Mouse (Mus musculus): Measurements from ENCODE around the gene Usp33. TPM values are rescaled to one million over a fixed set of nuclear protein-coding genes. Genes with fewer than 3 reads are reported as not detected.

Gene Usp33
- total and polyA plus RNA-seq, 2 experiments from 2014 or later: 70.7 to 83.3 TPM

DNA sequence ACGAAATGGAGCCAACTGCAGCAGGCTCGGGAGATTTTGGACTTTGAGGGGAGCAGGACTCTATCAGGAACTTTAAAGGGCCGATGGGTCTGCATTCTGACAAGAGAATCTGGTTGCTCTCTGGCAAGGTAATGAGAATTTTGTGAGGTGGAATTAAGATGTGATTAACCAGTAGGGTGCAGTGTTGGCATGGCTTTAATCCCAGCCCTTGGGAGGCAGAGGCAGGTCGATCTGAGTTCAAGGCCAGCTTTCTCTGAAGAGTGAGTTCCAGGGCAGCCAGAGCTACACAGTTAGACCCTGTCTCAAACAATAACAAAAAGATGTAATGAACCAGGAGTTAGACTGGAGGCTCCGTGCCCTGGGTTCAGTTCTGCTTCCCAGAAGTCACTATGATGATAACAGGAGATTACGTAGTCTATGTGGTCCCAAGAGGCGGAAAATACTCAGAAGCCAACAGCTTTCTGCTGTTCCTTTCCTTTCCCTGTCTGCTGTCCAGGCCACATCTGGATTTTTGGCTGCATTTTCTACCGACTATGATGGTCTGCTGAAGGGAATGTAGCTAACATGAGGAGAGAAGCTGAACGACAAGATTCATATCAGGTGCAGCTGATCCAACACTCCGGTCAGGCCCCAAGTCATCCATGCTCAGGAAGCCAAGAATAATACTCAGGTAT lies 25.2 kb upstream of the Usp33 start:
- H3K4me1 ChIP-seq (ENCODE audit: insufficient read depth, low read length): no peaks in the 10 kb centered on the region
- WGBS: 92% methylated on average over 10 of the region's 10 CpGs

DNA sequence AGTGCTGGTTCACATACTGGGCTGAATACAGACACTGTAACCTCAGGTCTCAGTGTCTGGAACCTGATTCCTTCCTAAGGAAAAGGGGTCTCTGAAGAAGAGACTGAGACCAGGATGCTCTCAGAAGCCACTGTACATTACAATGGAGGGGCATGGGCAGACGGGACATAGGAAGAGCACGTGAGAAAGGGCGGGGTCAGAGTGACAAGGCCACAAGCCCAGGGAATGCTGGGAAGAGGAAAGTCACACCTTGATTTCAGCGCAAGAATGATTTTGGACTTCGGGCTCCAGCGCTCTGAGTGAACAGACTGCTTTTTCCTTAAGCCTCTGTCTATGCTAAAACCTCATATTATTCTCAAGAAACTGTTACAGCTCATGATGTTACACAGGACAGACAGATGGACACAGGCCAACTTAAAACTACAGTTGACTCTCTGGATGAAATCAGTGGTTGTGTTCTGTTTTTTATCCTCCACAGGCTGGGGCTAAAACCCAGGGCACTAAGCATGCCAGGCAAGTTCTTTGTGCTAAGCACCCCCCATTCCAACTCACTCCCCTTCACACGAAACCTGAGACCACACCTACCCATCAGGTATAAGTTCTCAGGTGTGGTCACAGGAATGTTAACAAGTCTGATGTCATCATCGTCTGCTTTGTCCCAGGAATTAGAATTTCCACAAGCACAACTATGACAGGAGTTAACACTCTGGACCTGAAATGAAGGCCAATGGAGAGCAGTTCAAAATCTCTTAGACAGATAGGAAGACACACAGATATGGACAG lies 24.3 kb upstream of the Usp33 start:
- H3K27me3 ChIP-seq (ENCODE audit: insufficient read depth, low read length): no peaks in the 10 kb centered on the region
- H3K4me2 ChIP-seq (ENCODE audit: low read depth, low read length, poor library complexity, severe bottlenecking): no peak overlapping the region
- no peak for TF ChIP-seq CTCF (IDR thresholded peaks at IDR 0.05)
- ATAC-seq (ENCODE audit: low FRiP score) (no peak), DNase-seq (ENCODE audit: low spot score) (no peak)
- WGBS: 97% methylated on average over 8 of the region's 8 CpGs
- H3K4me1 ChIP-seq (ENCODE audit: insufficient read depth, low read length): no peaks in the 10 kb centered on the region
- H3K27ac ChIP-seq (ENCODE audit: low read depth, low read length): no peak overlapping the region
- no peak overlapping the region for H3K4me3 ChIP-seq (ENCODE audit: low read depth, low read length)
- no peak overlapping the region for H3K9ac ChIP-seq (replicated peaks; ENCODE audit: low read length, poor library complexity, severe bottlenecking)
- H3K36me3 ChIP-seq (ENCODE audit: insufficient read depth, low read length): peaks cover 14% of the 10 kb centered on the region
- H3K9me3 ChIP-seq (ENCODE audit: low read length): no peaks in the 10 kb centered on the region

More for the DNA sequence above, 25.2 kb upstream of the Usp33 start:
- Histone ChIP-seq H3K4me3 (ENCODE audit: low read depth, low read length) (no peak overlapping the region), H3K9ac (replicated peaks; ENCODE audit: low read length, poor library complexity, severe bottlenecking) (no peak overlapping the region), H3K27ac (ENCODE audit: low read depth, low read length) (no peak overlapping the region), H3K9me3 (ENCODE audit: low read length) (no peaks in the 10 kb centered on the region), H3K36me3 (ENCODE audit: insufficient read depth, low read length) (peaks cover 14% of the 10 kb centered on the region), H3K27me3 (ENCODE audit: insufficient read depth, low read length) (no peaks in the 10 kb centered on the region), H3K4me2 (ENCODE audit: low read depth, low read length, poor library complexity, severe bottlenecking) (no peak overlapping the region)
- ATAC-seq (ENCODE audit: low FRiP score) (no peak), DNase-seq (ENCODE audit: low spot score) (no peak)
- TF ChIP-seq CTCF (IDR thresholded peaks at IDR 0.05): no peak

DNA sequence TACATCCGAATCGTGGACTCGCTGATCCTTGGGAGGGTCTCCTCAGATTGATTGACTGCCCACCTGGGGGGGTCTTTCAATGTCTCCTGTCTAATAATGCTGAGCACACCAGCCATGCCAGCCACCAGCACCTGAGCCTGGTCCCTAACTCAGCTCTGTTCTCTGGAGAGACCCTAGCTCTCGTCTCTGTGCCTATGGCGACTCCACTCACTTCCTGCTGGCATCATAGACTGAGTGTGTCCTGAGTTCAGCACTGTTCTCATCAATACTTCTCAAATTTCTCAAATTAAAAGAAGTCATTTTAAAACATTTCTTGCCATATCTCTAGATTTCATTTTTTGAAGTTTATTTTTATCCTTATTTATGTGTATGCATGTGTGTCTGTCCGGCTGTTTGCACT lies 14.2 kb upstream of the Usp33 start:
- 95% methylated on average over 5 of the region's 6 CpGs for whole genome bisulfite sequencing
- no peak overlapping the region for H3K4me3 ChIP-seq (ENCODE audit: low read depth, low read length)
- no peak overlapping the region for H3K4me2 ChIP-seq (ENCODE audit: low read depth, low read length, poor library complexity, severe bottlenecking)
- no peaks in the 10 kb centered on the region for H3K9me3 ChIP-seq (ENCODE audit: low read length)
- no peak for TF ChIP-seq CTCF (IDR thresholded peaks at IDR 0.05)
- no peak overlapping the region for H3K27ac ChIP-seq (ENCODE audit: low read depth, low read length)
- ATAC-seq (ENCODE audit: low FRiP score) (no peak), DNase-seq (ENCODE audit: low spot score) (no peak)
- H3K36me3 ChIP-seq (ENCODE audit: insufficient read depth, low read length): peaks cover 35% of the 10 kb centered on the region
- no peaks in the 10 kb centered on the region for H3K4me1 ChIP-seq (ENCODE audit: insufficient read depth, low read length)
- H3K27me3 ChIP-seq (ENCODE audit: insufficient read depth, low read length): no peaks in the 10 kb centered on the region
- no peak overlapping the region for H3K9ac ChIP-seq (replicated peaks; ENCODE audit: low read length, poor library complexity, severe bottlenecking)

DNA sequence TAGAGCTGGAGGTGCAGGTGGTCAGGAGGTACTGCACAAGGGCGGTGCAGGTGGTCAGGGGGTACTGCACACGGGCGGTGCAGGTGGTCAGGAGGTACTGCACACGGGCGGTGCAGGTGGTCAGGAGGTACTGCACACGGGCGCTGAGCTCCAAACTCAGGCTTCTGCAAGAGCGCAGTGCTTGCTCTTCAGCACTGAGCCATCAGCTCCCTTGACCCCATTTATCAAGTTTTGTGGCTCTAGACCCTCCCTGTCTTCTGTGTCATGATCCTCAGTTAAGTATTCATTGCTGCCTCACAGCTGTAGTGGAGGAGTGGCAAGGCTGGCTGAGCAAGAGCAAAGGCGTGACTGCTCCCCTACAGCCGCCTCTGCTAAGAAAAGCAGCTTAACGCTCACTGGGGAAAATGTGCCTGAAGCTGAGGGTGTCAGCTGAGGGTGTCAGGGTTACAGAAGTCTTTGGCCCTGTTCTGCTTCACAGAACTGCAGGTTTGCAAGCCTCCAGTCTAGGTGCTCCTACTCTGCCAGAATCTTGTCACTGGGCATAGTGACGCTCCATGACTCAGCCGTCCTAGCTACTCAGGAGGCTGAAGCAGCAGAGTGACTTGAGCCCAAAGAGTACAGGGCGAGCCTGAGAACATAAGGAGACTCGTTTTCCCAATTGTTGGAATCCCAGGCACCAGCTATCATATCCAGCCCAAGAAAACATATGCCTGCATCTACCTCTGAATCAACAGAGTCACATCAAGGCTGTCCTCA lies 13.6 kb upstream of the Usp33 start:
- H3K27ac ChIP-seq (ENCODE audit: low read depth, low read length): no peak overlapping the region
- H3K36me3 ChIP-seq (ENCODE audit: insufficient read depth, low read length): peaks cover 39% of the 10 kb centered on the region
- no peak overlapping the region for H3K4me2 ChIP-seq (ENCODE audit: low read depth, low read length, poor library complexity, severe bottlenecking)
- ATAC-seq (ENCODE audit: low FRiP score): no peak
- DNase-seq (ENCODE audit: low spot score): no peak
- 88% methylated on average over 15 of the region's 15 CpGs for WGBS
- no peaks in the 10 kb centered on the region for H3K4me1 ChIP-seq (ENCODE audit: insufficient read depth, low read length)
- no peak overlapping the region for H3K4me3 ChIP-seq (ENCODE audit: low read depth, low read length)
- TF ChIP-seq CTCF (IDR thresholded peaks at IDR 0.05): no peak
- H3K9ac ChIP-seq (replicated peaks; ENCODE audit: low read length, poor library complexity, severe bottlenecking): no peak overlapping the region
- no peaks in the 10 kb centered on the region for H3K9me3 ChIP-seq (ENCODE audit: low read length)
- H3K27me3 ChIP-seq (ENCODE audit: insufficient read depth, low read length): no peaks in the 10 kb centered on the region

DNA sequence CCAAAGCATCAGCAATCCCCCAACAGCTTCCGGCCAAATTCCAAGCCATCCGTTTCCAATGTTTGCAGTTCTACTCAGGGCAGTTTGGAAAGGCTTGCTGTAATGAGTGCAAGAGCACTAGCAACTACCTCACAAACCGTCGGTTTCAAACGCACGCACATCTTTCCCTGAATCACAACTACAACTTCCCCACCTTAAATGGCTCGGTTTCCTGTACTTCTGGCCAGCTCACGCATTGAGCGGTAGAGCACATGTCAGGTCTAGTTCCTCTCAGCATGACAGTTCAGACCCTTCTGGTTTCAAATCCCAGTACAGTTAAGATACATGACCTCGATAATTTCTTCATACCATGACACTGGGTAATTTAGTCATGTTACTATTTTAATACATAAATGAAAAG lies 12.6 kb upstream of the Usp33 start:
- 93% methylated on average over 10 of the region's 10 CpGs for WGBS
- H3K9me3 ChIP-seq (ENCODE audit: low read length): no peaks in the 10 kb centered on the region
- H3K27ac ChIP-seq (ENCODE audit: low read depth, low read length): no peak overlapping the region
- no peaks in the 10 kb centered on the region for H3K27me3 ChIP-seq (ENCODE audit: insufficient read depth, low read length)
- ATAC-seq (ENCODE audit: low FRiP score) (no peak), DNase-seq (ENCODE audit: low spot score) (no peak)
- no peak overlapping the region for H3K4me2 ChIP-seq (ENCODE audit: low read depth, low read length, poor library complexity, severe bottlenecking)
- no peak overlapping the region for H3K9ac ChIP-seq (replicated peaks; ENCODE audit: low read length, poor library complexity, severe bottlenecking)
- TF ChIP-seq CTCF (IDR thresholded peaks at IDR 0.05): no peak
- H3K36me3 ChIP-seq (ENCODE audit: insufficient read depth, low read length): peaks cover 39% of the 10 kb centered on the region
- no peaks in the 10 kb centered on the region for H3K4me1 ChIP-seq (ENCODE audit: insufficient read depth, low read length)
- H3K4me3 ChIP-seq (ENCODE audit: low read depth, low read length): no peak overlapping the region
